Mouse (Mus musculus) ES-CJ7 (cell line): ENCODE results near the gene Trim11.

Source experiments
- DNase-seq: peaks from one replicate; pipeline ENCODE4 v3.0.0; 2011; ENCODE audit warnings: low read depth, low spot score

The Trim11 gene

GRCm38 (mm10) chr11:58980381-58980990 is 2.6 kb downstream of the Trim11 start:
- no peak for DNase-seq

- DNase-seq, result peak; percentile 66
Measured at GRCm38 (mm10) chr11:58981541-58982447, 3.9 kb downstream of the Trim11 start.

GRCm38 (mm10) chr11:58982471-58983097 is 4.7 kb downstream of the Trim11 start:
- no peak for DNase-seq

GRCm38 (mm10) chr11:58983691-58984341 is 5.9 kb downstream of the Trim11 start:
- DNase-seq, result no peak

- no peak for DNase-seq
Measured at GRCm38 (mm10) chr11:58984657-58985056, 6.8 kb downstream of the Trim11 start.

- no peak for DNase-seq
Measured at GRCm38 (mm10) chr11:58985299-58985917, 7.5 kb downstream of the Trim11 start.

GRCm38 (mm10) chr11:58989166-58989565 is 11.3 kb downstream of the Trim11 start:
- DNase-seq, result no peak

GRCm38 (mm10) chr11:58990141-58990540 is 12.2 kb downstream of the Trim11 start:
- DNase-seq, result no peak

GRCm38 (mm10) chr11:58990794-58991193 is 12.9 kb downstream of the Trim11 start:
- no peak for DNase-seq

- no peak for DNase-seq
Measured at GRCm38 (mm10) chr11:58991911-58992310, 14.0 kb downstream of the Trim11 start.

- no peak for DNase-seq
Measured at GRCm38 (mm10) chr11:58993091-58993670, 15.3 kb downstream of the Trim11 start.

- DNase-seq, result peak; percentile 82
Measured at GRCm38 (mm10) chr11:58994337-58994826, 16.5 kb downstream of the Trim11 start.

GRCm38 (mm10) chr11:58995061-58995806 is 17.3 kb downstream of the Trim11 start:
- no peak for DNase-seq

GRCm38 (mm10) chr11:58995807-58996370 is 18.0 kb downstream of the Trim11 start:
- DNase-seq, result no peak

GRCm38 (mm10) chr11:58997541-58997940 is 19.6 kb downstream of the Trim11 start:
- DNase-seq, result no peak

GRCm38 (mm10) chr11:58999158-58999557 is 21.3 kb downstream of the Trim11 start:
- DNase-seq, result no peak

GRCm38 (mm10) chr11:58999830-59000229 is 21.9 kb downstream of the Trim11 start:
- DNase-seq, result no peak

GRCm38 (mm10) chr11:59000635-59001034 is 22.7 kb downstream of the Trim11 start:
- no peak for DNase-seq

GRCm38 (mm10) chr11:59002327-59003079 is 24.6 kb downstream of the Trim11 start:
- DNase-seq, result no peak
